Mouse (Mus musculus): ENCODE data around the gene Hecw2. TPM values are rescaled to one million over a fixed set of nuclear protein-coding genes. Genes with fewer than 3 reads are reported as not detected.

Hecw2 gene
- total RNA-seq, 2 experiments from 2014 or later, result 4.4 to 5.5 TPM

DNA sequence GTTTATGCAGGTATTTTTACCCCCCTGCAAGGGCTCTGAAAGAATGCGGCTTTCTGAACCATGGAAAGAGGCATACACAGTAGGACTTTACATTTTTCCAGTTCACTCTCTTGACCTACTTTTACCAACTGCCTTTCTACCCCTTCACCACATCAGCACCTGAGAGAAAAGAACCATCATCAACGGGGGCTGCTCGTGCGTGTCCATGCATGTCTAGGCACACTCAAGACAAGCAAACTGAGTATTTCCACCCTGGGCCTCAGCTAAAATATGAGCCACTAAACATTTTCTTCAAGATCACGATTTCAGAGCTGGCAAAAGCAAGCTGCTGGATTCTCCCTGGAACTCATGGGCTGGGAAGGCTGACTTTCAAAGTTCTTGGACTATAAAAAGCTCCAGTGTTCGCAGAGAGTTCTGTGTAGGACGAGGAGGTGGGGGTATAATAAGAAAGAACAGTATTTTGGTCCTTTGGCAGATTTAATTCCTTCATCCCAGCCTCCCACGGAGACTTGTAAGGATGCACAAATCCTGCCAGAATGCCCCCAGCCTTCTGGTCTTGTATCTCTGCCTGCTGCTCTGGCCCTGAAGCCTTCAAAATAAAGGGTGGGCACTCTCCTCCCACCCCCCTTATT is 76.5 kb downstream of the Hecw2 start:
- DNase-seq (ENCODE audit: low spot score), result no peak

DNA sequence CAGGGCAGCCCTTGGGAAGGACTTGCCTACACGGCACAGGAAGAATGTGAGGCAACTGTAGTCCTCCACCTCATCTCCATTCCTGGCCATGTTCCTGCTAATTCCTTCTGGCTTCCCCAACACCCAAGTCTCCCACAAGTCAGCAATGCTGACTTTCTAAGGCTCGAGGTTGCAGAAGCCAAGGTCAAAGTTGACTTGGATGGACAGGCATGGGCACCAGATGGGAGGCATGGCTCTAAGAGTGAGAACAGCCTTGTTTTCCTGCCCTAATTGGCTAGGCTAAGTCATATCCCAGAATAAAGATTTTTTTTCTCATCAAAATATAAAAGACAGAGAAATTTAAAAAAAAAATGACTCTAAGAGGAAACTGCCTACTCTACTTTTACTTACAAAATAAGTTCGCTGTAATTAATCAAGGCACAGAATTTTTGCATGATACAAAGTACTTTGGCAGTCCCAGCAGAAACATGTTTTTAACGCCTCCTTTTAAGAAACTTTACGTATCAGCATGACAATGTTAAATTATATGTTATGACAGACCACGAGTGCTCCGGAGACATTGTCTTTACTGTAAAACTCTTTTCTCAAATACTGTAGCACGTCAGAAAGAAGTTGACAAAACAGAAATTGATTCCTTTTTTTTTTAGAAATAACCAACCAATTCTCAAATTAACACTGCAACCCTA is 83.9 kb downstream of the Hecw2 start:
- DNase-seq (ENCODE audit: low spot score), result peak; percentile 12

DNA sequence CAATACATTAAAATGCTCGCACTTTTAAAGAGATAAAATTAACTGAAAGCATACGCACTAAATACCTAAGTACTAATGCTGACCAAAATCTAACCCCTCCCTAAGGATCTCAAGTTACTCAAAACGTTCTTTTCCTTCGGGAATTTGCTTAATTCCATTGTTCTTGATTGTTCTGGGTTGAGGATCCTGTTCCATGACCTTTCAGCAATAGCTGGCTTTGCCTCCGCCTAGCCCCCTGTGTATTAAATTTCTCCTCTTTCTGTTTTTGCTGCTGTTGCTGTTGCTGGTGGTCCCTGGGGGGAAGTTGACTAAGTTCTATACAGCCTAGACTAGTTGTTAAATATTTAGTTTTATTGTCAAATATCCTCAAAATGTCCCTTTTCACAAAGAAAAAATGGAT is 85.7 kb downstream of the Hecw2 start:
- no peak for DNase-seq (ENCODE audit: low spot score)

DNA sequence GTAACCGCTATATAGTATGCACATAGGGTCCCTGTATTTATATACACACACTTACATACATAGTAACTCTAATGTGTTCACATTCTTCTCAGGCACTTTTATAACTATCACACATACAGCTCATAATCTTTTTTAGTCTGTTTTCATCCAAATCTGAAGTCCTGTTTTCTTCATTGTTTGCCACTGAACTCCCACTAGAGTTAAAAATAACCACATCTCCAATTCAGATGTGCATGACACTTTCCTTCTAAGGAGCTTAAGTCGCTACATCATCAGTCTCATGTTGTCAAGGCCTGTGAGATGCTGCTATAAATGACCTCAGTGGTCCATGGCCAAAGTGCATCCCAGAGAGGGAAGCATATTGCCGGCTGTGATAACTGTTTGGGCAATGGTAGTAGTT is 88.2 kb downstream of the Hecw2 start:
- DNase-seq (ENCODE audit: low spot score), result no peak

DNA sequence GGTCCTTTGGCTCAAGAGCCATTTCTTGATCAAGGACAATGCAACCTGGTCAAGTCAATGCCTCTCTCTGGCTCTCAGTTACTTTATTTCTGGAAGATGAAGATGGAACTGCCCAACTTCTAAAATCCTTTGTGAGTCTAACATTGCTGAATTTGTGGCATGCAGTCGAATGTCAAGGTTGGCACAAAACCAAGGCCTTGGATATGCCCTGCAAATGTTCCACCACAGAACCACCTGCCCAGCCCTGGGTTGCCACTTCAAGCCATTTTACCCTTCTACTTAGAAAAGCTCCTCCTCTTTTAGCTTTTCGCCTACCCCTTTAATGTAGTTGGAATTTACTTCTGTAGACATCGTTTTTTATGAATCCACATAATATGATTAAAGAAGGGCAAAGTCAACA is 115.3 kb downstream of the Hecw2 start:
- no peak for DNase-seq (ENCODE audit: low spot score)

DNA sequence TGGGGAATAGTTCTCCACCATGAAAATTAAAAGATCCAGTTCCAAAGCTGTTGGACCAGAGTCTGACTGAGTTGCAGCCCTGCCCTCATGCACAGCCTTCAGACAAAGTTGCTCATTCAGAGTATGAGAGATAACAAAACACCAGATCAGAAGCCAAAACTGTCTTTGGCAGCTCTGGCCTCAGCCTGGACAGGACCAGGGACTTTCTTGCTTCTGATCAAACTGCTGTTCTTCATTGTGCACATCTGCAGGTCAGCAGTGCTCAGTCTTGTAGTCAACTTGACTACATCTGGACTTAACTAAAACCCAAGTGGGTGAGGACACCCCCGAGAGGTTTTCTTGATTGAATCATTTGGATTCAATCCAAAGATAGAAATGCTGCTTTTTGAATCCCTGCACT is 120.5 kb downstream of the Hecw2 start:
- DNase-seq (ENCODE audit: low spot score), result peak; percentile 35

DNA sequence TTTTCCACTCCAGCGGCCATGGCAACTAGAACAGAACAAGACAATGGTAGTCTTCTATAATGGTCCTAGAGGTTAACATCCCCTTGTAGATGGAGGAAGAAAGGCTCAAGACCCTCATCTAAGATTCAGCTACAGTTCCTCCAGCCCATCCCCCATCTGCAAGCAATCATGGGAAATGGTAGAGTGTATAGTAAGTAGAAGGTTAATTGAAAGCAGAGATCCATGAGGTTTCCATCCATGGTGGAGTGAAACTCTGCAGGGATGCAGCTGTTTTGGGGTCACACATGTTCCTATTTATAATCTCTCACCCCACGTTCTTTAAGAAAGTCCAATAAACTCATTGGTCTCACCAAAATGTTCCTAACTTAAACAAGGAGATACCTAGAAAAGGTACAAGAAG is 124.8 kb downstream of the Hecw2 start:
- no peak for DNase-seq (ENCODE audit: low spot score)

DNA sequence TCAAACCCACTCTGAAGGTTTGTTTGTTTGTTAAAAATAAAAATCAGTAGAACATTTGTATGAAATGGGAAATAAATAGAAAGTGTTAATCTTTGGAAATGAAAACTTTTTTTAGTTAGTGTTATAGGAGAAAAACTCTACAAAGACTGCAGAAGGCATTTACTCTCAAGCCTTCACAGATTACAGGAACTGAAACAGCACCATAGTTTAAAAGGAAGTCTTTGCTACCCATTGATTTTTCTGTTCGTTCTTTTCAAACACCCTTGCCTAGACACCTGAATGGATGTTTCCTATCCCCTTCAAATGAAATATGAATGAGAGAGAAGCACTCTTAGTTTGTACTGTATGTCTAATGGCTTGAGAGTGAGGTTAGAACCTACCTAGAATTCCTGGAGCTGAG is 126.7 kb downstream of the Hecw2 start:
- no peak for DNase-seq (ENCODE audit: low spot score)

DNA sequence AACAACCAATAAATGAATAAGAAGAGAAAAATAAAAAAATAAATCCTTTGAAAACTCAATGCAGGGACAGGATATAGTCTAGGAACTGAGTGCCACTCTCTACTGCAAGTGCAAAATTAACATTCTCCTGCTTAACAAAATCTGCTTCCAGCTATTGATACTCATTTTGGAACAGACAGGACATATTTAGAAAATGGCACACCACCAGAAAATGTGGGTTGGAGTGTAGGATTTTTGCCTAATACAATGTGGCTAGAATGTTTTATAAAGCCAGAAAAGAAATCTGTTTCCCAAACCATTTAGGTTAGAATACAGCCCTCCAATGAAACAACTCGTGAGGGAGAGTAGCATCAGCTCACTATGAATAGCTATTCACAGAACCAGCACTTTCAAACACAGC is 129.5 kb downstream of the Hecw2 start:
- DNase-seq (ENCODE audit: low spot score), result no peak

DNA sequence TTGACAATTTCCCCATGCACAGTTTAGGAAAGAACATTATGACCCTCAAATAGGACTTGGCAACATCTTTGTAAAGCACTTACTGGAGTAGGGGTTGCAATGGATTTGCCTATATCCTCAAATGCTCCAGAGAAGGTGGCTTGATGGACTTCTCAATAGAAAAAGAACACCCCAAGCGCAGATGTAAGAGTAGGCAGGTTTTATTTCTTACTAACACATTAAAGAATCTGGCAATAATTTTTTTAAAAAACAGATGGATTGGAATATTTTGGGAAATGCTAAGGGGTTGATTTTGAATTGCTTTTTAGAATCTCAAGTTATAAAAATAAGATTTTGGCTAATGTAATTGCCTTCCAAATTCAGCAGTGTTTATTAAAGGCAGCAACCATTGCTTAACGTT is 133.9 kb downstream of the Hecw2 start:
- DNase-seq (ENCODE audit: low spot score), result no peak

DNA sequence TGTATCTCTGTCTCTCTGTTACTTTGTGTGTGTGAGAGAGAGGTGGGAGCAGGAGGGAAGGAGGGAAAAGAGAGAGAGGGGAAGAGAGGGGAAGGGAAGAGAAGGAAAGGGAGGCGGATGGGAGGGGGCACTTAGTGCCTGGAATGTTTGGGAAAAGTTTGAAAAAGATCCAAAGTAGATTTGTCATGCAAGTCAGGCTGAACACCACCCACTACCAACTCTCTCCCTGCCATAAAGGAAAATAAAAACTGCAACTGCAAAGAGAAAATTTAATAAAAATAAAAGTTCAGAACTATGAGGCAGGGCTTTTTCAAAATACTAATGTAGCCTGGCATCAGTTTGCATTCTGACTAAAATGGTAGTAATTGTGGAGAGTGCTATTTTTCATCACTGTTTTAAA is 135.2 kb downstream of the Hecw2 start:
- DNase-seq (ENCODE audit: low spot score), result no peak

DNA sequence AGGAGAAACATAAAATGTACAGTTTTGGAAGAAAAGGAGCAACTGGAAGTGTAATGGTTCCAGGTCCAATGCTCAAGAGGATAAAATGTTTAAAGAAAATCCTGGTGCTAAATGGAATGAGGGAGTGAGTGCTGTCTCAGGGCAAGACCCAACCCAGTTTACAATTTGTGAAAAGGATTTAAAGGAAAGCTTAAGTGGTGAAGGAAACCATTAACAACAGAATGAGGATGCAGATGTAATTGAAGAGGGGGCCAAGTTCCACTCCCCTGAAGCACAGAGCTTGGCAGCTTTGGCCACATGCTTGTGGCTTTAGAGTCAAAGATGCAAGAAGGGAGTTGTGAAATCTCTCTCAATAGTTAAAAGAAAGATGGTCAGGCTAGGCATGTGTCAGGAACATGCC is 142.2 kb downstream of the Hecw2 start:
- no peak for DNase-seq (ENCODE audit: low spot score)

DNA sequence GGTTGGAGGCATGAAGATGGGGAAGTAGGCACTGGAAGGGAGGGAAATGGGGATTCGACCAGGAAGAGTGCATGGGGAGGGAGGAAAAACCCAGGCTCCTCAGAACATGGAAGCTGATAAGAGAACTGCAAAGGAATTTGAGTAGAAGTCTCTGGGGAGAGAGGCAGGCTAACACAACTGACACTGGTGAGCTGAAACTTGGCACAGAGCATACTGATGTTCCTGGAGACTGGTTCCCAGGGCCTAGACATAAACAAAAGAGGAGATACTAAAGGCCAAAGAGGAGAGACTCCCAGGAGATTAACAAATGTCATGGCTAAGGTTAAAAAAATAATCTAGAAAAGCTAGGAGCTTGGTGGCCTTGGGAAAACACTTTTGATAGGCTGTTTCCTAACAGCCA is 148.0 kb downstream of the Hecw2 start:
- peak; percentile 5 for DNase-seq (ENCODE audit: low spot score)

DNA sequence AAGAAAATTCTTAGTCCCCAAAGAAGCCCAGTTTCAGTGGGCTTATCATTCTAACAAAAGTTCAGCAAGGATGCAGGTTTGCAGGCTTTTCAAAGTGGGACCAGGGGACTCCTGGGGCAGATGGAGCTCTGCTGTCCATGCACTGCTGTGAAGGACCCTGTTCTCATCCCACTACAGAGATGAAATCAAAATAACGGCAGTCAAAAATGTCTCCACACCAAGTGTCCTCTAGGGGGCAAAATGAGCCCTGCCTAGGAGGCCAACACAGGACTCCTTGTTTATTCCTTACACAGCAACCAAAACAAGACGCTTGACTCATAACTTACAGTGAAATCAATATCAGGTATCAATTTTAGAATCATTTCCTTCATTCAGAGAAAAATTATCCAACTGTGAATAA is 155.9 kb downstream of the Hecw2 start:
- DNase-seq (ENCODE audit: low spot score), result peak; percentile 24

DNA sequence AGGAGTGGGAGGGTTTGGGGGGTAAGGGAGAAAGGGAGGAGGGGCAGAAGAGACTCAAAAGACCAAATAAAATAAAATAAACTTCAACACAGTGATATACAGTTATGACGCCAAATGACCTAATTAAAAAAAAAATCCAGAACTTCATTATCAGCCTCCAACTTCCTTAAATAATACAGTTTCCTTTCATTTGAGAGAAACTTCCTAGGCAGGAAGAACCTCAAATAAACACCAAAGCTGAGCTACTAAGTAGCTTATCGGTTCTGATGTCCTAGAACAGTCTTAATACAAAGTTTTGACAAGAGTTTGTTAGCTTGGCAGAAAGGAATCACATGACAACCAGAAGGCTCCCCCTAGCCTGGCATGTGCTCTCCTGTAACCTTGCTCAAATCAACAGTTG is 177.3 kb downstream of the Hecw2 start:
- DNase-seq (ENCODE audit: low spot score), result no peak

DNA sequence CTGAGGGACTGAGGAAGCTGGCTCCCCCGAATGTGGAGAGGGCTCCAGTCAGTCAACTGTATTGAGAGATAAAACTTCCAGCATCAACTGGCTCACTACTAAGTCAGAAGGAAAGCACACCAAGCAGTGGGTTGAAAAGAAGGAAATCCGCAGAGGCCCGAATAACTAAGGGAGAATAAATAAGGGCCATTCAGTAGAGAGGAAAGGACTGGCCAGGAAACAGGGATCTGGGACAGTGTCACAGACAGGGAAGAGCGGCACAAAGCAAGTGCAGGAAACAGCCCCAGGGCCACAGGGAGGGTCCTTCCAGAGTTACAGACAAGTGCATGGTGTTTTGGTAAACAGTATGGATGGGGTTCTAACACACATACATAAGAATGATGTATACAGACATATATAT is 179.2 kb downstream of the Hecw2 start:
- DNase-seq (ENCODE audit: low spot score), result no peak

DNA sequence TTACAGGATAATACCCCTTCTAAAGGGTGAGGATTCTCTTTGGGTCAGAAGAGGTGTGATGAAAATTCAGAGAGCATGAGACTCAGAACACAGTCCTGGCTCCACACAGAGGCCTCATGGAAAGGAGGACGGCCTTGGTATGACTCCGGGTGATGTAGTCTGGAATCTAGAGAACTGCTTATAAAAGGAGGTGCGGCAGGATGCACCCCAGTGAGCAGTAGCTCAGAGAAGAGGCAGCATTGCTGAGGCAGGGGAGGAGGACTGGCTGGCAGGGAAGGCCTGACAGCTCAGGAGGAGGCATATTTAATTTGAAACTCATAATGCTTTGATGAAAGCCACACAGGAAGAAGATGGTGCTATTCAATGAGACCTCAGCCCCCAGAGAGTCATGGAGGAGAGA is 182.6 kb downstream of the Hecw2 start:
- DNase-seq (ENCODE audit: low spot score), result no peak

DNA sequence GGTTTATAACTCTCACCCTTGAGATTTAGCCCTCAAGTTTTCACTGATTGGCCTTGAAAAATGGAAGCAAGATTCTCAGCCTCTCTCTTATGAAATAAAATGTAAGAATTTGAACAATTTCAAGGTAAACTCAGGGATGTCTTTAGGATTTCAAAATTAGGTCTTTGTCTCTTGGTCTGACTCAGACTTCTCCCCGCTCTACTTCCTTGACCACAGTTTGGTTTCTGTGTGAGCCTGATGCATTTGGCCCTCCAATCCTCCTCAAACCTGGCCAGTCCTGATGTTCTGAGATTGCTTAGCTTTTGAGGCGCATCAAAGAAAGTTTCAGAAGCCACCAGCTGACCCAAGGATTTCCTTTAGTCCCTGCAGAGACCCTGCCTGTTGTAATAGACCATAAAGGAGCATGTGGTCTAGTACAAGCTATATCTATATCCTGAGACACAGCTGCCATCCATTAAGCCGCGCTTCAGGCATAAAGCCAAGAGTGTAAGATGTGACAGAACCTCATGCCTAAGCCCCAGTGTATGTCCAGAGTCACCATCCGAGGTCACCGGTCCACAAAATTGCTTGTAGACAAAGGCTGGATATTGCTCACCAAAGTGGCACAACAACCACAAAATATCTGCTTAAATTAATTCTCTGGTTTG is 185.4 kb downstream of the Hecw2 start:
- DNase-seq (ENCODE audit: low spot score), result no peak

DNA sequence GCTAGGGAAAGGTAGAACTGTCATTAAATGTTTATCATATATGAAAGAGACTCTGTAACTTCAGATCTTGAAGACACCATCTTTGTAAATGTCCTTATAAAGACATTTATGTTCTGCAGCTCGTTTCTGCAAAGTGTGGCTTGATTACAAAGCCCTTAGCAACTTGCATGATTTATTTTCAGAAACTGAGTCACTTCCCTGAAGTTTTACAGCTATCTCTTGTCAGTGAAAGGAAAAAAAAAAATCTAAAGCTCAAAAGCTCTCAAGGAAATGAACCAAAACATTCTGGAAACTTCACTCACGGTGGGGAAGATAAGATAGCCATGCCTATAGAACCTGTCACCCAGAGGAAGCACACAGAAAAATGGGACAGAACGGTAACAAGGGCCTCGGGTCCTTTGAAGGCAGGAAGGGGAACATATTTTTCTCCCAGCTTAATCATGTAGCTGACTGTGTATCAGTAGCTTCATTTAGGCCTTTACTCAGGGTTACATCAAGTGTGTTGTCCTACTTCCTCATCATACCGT is 189.0 kb downstream of the Hecw2 start:
- DNase-seq (ENCODE audit: low spot score), result no peak

DNA sequence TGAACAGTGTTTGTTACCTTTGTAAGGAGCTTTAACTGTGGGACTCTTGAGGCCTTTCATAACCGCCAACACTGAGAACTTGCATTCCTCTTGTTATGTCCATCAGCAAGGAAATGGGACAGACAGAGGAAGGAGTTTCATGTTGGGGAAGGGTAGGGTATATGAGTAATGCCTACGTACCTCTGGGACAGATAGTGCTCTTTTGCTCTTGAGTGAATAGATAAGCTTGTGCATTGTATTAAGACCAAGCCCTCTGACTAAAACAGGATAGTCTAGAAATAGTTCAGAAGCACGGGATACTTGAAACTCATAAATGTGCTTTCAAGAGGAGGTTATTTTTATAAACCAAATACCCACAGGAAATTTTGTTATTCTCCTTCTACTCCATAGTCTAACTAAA is 191.7 kb downstream of the Hecw2 start:
- no peak for DNase-seq (ENCODE audit: low spot score)

DNA sequence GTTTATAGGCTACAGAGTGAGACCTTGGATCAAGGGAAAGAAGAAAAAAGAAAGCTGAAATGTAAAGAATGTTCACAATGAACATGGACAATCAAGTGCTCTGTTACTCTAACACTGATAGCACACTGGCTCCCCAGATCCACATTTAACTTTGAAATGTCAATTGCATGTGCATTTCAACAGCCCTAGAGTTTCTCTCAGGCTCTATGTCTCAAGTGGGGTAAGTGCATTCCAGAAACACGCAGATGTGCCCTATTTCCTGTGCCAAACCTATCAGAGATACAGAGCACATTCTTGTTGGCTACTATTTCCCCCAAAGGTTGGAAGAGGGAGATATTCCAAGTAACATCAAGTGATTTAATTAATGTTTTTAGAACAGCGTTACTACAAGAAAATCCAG is 192.9 kb downstream of the Hecw2 start:
- no peak for DNase-seq (ENCODE audit: low spot score)

DNA sequence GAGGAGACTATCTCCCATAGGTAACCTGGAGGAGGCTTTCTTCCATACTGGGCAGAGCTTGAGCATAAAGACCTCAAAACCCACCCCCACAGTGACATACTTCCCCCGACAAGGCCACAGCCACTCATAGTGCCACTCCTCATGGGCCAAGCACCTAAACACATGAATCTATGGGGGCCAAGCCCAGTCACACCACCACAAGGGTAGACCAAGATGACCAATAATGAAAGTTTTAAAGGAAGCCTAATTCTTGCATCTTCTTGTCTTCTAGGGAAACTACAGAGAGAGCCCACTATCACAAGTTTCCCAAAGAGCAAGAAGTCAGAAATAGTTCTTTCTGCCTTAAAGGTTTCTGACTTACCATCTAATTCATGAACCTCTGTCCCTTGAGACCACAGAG is 197.7 kb downstream of the Hecw2 start:
- DNase-seq (ENCODE audit: low spot score), result no peak
